Mouse (Mus musculus): ENCODE data around the gene Wipi2.

GRCm38 (mm10) chr5:142668556-142669263, 41.2 kb downstream of the Wipi2 start:
- TF ChIP-seq CTCF (IDR thresholded peaks at IDR 0.05; ENCODE audit: borderline replicate concordance, insufficient read depth, low read depth, low read length) (no peak), POLR2A (IDR thresholded peaks at IDR 0.05; ENCODE audit: borderline replicate concordance, insufficient read depth, low read length) (no peak)

Data from cerebellum, adult 2 months (tissue).